Mouse (Mus musculus) thymus, postnatal 10 days (tissue): Measurements from ENCODE around the gene Tsc22d2.

Experiments used
- DNase-seq, 2 experiments: peaks; one replicate each; pipeline ENCODE4 v3.0.0; 2021; ENCODE audit warnings: low spot score in 2 of 2

Tsc22d2 gene

DNA sequence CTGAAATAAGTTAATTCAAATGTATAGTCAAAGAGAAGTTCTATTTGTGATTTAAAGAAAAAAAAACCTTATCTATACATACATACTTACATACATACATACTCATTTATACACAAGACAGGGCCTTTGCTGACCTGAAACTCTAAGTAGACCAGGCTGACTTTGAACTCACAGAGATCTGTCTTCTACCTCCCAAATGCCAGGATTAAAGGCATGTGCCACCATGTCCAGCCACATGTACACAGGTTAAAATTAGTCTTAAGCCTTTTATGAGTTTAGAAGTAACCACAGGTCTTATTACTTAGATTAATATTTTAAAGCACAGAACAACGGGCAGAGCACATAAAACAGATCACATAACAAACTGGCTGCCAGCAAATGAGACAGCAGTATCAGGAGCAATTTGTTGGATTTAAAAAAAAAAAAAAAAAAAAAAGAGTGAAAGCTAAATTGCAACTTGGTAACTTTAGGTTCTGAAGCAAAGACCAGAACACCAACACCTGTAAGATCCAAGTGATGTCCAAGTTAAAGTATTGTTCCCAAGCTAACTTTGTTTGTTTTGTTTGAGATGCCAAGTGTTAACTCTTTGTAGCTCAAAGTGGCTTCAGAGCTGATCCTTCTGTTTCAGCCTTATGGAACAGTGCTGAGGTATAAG is 101.6 kb downstream of the Tsc22d2 start:
- DNase-seq: no peak
